Mouse (Mus musculus): Measurements from ENCODE around the gene Zfp334.

The Zfp334 gene

DNA sequence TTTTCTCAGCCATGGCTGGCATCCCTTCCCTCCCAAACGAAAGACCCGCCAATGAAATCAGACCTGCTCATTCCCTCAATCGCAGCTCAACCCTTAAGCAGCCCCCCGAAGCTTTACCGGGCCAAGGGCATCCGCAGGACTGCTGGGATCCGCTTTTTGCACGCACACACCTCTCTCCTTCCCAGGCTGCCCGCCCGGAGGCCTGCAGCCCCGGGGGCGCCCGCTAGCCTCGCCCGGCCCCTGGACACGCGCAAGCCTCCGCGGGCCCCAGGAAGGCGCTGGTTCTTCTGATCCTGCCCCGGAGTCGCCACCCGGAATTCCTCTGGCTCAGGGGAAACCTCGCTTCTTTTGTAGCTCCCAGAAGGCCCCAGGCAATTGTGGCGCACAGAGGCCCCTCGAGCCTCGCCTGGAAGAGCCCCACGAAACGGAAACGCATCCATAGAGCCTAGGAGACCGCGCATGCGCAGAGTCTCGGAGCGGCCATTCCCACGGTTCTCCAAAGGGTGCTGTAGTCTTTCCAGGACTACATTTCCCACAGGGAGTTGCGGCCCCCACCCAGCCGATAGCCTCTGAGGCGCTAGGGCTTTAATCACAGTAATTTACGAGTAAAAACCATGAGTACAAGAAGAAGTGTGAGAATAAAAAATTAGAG, at the start of gene Zfp334:
TSS of gene Zfp334 (minus strand) at position 416 of the 652 bp plus-strand sequence.
- DNase-seq (ENCODE audit: low read depth), result no peak

- DNase-seq (ENCODE audit: low read depth), result no peak
These were observed 40.6 kb upstream of the Zfp334 start for GRCm38 (mm10) chr2:165428694-165429093.

DNA sequence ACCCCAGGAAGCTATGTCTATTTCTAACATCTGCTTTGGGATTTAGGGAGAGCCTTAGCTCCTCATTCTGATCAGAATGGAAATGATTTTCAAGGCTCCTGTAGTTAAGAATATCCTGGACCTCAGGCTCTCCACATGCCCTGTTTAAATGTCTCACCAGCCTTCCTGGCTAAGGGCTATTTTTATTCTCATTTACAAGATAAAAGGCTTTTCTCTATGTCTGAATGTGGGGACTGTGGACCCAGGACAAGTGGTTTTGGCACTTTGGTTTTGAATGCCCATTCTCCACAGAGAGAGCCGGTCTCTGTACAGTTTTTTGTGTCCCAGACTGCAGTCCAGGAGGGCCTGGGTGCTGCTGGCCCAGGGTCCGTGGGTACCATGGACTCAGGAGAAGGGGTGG, 32.1 kb upstream of the Zfp334 start:
- DNase-seq (ENCODE audit: low read depth), result no peak

GRCm38 (mm10) chr2:165419670-165420111, 31.6 kb upstream of the Zfp334 start:
- DNase-seq (ENCODE audit: low read depth), result no peak

DNA sequence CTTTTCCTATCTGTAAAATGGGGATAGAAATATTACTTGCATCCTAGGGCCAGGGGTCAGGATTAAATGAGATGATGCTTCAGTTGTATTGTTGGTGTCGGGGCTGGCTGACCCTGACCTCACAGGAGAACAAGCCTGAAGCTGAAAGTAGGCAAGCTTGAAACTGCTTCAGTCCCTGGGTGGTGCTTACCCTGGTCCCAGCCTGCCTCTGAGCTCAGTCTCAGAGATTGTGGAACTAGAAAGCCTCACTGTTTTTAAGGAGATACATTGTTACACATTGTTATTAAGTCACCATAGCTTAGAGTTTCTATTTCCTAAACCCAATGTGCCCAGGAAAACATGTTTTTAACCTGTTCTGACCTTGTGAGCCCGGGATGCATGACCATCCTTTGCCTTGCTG, 30.5 kb upstream of the Zfp334 start:
- DNase-seq (ENCODE audit: low read depth), result no peak

DNA sequence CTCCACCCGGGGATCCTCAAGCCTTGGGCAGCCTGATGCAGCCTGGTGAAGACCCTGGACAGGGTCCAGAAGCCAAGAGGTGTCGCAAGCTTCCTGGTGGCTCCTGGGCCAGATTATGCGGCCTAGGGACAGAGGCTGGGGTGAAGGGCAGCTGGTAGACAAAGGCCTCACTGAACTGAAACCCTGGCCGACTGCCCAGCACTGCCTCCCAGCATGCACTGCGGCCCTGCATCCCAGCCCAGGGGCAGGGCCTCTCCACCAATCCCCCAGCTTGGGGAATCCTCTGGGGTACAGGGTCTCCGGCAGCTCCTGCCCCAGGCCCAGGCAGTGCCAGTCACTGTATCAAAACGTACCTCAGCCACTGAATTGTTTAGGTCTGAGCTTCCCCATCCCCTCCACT, 29.2 kb upstream of the Zfp334 start:
- DNase-seq (ENCODE audit: low read depth), result no peak

- no peak for DNase-seq (ENCODE audit: low read depth)
These were observed 27.7 kb upstream of the Zfp334 start for GRCm38 (mm10) chr2:165415795-165416194.

GRCm38 (mm10) chr2:165415141-165415721, 27.2 kb upstream of the Zfp334 start:
- DNase-seq (ENCODE audit: low read depth), result no peak

DNA sequence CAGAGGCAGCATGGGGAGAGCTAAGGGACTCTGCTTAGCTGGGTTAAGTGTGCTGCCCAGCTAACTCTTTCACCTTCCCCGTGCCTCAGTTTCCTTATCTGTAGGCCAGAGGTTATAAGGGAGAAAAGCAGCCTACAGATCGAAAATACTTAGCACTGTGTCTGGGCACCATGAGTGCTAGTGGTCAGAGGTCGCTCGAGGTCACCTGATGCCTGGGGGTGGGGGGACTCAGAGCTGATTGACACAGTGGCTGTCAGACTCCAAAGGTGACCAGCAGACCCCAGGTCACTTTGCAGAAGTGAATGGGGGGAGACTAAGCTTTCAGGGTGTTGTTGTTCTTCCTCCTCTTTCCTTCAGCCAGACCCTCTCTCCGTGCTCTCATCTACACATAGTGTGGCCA, 26.3 kb upstream of the Zfp334 start:
- no peak for DNase-seq (ENCODE audit: low read depth)

DNA sequence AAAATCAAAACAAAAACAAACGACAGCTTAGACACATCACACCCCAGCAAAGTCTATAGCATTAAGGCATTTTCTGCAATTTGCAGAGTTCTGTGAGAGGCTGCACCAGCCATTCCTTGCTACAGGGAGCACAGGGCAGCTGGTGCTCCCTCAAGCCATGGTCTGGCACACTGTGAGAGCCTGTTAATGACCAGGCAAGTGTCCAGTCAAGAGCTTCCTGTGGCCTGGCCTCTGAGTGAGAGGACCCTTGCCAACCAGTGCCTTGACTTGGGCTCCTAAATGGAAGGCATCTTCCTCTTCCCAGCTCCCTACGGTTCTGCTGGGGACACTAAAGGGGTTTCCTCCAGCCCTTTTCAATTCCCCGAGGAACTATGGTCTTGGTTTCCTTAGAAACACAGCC, 25.8 kb upstream of the Zfp334 start:
- DNase-seq (ENCODE audit: low read depth), result no peak

GRCm38 (mm10) chr2:165407700-165408301, 19.7 kb upstream of the Zfp334 start:
- DNase-seq (ENCODE audit: low read depth), result peak; percentile 57

GRCm38 (mm10) chr2:165405351-165405750, 17.3 kb upstream of the Zfp334 start:
- no peak for DNase-seq (ENCODE audit: low read depth)

- no peak for DNase-seq (ENCODE audit: low read depth)
These were observed 16.9 kb upstream of the Zfp334 start for GRCm38 (mm10) chr2:165404951-165405350.

DNA sequence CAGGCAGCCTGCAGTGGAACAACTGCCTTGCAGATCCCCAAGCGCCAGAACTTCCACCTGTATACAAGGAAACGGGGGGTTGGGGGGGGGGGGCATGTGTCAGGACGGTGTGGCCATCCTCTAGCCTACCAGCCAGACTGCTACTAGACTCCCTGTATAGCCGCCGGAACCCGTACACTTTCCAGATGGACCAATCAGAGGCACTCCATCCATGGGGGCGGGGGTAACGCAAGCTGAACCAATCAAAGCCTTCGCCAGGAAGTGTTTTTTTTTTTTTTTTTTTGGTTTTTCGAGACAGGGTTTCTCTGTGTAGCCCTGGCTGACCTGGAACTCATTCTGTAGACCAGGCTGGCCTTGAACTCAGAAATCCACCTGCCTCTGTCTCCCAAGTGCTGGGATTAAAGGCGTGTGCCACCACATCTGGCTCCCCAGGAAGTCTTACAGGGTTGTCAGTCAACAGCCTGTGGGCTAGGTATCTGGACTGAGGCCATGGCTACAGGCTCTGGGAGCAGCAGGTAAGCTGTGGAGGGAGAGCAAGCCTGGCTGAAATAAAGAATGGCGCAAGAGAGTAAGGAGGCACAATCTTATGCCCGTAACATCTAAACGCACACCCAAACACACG, 10.2 kb upstream of the Zfp334 start:
- DNase-seq (ENCODE audit: low read depth), result no peak

DNA sequence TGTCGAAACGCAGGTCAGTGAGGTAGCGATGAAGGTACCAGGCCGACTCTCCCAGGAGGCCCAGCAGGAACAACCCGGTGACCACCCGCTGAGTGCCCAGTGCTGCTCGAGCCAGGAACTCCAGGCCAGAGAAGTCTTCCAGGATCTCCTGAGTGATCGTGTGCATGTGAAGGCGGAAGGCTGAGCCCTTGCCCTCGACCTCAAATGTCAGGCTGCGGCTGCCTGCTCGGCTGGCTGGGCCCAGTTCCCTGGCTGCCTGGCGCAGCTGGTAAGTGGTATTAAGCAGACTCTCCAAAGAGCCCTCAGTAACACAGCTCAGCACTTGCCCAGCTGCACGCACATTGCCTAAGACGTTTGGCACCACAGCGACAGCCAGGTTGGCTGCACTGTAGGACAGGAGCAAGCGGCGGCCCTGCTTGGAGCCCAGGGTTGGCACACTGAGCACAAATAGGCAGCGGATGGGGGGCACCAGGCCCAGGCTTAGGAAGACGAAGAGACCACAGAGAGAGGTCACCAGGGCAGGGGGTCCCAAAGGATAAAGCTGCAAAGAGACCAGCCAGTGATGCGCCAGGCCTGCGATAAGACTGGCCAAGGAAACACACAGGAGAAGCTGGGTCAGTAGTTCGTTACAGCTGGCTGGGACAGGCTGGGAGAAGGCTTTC, 9.6 kb upstream of the Zfp334 start:
- DNase-seq (ENCODE audit: low read depth), result no peak

DNA sequence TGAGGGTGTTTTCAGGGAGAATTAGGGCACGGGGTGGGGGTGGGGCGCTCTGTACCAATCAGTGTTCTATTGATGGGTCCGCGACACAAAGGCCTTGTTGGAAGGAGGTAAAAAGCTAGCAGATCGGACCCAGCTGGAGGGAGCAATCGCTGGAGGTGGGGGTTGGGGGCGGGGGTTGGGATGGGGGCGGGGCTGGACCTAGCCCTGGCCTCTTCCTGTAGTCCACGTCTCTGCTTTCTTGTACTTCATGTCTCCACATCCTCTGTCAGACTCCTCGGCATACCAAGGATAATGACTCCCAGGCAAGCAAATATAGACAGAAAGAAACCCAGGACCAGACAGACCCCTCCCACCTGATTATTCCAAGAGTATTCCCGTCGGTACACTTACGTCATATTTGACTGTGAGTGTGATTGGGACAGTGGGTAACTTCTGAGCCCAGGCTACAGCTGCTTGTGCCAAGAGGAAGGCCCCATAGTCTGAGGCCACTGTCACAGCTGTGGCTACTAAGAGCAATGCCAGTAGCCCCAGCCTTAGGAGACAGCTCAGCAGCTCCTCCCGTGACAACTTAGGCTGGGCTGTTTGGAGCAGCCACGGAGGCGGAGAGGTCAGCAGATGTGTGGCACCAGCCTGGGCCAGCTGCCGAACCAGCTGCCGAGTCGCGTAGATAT, 8.9 kb upstream of the Zfp334 start:
- no peak for DNase-seq (ENCODE audit: low read depth)

DNA sequence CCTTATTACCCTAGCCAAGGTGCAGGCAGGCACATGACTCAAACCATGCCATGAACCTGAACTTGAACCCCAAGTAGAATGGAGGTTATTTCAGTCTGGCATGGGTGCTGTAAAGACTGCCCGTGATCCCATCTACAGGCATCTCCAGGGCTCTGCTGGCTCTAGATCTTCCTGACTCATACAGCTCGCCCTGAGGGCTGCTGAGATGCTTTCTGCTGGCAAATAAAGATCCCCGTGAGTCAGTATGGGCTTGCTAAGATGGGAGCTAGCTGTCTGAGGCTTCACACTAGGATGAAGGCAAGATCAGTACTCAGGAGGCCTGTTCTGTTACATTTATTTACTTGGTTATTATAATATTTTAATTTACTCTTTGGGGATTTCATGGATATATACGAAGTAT, 4.1 kb upstream of the Zfp334 start:
- no peak for DNase-seq (ENCODE audit: low read depth)

DNA sequence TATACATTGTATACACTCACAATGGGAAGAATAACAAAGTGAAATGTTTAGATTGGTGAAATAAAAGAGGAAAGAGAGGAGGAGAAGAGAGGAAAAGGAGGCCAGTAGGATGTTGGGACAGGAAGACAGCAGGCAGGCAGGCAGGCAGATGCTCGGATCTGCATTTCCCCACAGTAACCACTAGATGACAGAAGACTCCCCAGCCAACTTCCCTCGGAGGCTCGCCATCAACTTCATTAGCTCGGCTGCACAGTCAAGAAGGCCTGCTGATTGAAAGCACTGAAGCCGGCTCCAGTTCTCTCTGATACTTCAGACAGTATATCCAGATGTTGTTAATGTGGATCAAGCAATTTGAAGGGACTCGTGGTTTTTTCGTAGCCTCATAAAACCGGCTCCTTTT, 3.5 kb upstream of the Zfp334 start:
- DNase-seq (ENCODE audit: low read depth), result peak; percentile 36

GRCm38 (mm10) chr2:165389299-165389952, 1.4 kb upstream of the Zfp334 start:
- no peak for DNase-seq (ENCODE audit: low read depth)

DNA sequence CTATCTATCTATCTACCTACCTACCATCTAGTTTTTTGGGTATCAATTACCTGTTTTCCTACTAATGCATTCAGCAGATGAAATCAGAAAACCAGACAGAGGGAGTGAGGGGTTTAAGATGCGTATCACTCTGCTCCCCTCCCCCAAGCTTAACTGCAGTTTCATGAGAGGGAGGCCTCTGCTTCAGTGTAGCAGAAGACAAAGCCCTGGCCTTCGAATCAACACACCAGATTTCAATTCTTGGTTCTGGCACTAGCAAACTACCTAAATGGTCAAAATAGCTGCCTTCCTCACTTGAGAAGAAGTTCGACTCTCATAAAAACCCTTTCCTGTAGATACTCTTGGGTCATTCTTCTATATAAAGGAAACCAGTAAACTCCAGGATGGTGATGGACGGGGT, 689 bp downstream of the Zfp334 start:
- DNase-seq (ENCODE audit: low read depth), result no peak

DNA sequence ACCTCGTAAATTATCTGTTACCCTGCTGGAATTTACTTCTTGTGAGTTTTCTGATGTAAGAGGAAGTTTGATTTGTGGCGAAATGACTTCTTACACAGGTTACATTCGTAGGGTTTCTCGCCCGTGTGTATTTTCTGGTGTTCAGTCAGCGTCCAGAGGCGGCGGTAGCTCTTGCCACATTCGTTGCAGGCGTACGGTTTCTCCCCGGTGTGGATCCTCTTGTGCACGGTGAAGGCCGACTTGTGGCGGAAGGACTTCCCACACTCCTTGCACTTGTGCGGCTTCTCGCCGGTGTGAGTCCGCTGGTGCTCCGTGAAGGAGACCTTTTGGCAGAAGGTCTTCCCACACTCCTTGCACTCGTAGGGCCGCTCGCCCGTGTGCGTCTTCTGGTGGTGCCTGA, 8.0 kb downstream of the Zfp334 start:
- DNase-seq (ENCODE audit: low read depth), result no peak

DNA sequence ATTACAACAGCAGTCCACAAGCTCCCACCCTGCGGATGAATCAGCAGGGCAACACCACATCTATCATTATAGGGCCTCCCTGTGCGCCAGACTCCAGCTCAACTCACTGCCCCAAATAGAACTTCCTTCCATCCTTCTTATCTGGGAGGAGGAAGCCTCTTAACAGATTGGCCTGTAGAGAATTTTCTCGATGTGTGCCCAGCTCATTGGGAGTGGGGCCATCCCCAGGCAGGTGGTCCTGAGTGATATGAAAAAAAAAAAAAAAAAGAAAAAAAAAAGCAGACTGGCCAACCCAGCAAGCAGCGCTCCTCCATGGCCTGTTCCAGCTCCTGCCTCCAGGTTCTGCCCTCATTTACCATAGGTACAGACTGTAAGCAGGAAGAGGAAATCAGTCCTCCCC, 12.1 kb downstream of the Zfp334 start:
- DNase-seq (ENCODE audit: low read depth), result no peak

Measured in induced T-regulatory cell, adult 2 months (primary cell).